Mouse (Mus musculus) CH12F3 (cell line): ENCODE data around the gene Celsr2.

Experiments
- in situ Hi-C: fragments of 300-500 bp; cut with MboI; formaldehyde crosslinking; loops from 2 replicates; pipeline ENCODE4 v1.14.3; 2020; ENCODE audit warnings: low sequenced_read_pairs

The Celsr2 gene

DNA sequence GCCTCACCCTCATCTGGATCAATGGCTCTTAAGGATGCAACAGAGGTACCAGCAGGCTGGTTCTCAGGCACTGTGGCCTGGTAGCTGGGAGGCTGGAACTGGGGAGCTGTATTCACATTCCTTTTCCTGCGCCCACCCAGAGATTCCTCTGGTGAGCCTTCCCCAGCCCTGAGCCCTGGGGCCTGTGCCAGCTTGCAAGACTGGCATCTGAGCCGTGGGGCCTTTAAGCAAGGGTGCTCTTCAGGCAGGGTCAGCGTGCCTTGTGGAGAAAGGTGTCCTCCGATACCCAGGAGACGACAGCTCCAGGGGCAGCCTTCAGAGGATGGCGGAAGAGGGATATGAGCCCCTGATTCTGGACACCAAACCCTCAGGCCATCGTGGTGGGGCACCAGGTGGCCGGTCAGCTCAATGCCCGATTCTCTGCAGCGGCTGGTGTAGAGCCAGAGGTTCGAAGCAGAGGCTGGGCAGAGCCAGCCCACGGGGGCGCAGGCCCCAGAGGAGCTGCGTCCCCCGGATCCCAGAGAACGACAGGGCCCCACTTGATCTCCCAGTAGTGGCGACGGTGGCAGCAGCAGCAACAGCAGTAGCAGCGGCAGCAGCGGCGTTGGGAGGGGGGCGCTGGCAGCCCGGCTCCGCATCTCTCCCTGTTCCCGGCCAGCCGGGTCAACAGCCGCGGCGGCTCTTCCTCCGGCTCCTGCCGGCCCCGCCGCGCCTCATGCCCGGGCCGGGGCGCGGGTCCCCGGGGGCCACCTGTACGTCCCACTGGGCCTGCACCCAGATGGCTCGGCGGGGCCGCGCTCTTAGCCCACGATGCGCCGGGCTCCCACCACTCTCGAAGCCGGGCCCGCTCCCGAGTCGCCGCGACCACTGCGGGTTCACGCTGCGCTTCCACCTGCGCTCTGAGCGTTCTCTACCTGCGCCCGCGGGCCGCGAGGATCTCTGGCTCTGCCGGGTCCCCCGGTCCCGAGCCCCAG is at the start of gene Celsr2:
Gene Celsr2, minus strand, starts transcription at position 696 of the 974 bp plus-strand sequence.
- in situ Hi-C loops: no loop called here

DNA sequence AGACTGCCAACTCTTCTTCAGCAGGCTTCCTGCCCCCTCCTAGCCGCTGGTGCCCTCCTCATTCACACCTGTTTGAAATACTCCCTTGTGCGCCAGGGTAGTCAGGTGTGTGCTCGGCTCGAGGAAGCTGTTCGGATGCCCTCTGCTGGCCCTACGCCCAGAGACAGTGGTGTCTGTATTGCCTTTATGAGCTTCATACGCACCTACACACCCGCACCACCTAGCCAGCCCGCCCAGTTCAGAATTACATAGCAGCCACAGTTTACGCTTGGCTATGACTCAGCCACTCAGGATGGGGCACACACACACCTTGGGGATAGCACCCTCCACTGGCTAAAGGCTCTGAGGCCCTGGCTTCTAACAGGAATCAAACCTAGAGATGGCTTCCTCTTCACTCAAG is 43.5 kb upstream of the Celsr2 start:
- in situ Hi-C loops: no loop called here

DNA sequence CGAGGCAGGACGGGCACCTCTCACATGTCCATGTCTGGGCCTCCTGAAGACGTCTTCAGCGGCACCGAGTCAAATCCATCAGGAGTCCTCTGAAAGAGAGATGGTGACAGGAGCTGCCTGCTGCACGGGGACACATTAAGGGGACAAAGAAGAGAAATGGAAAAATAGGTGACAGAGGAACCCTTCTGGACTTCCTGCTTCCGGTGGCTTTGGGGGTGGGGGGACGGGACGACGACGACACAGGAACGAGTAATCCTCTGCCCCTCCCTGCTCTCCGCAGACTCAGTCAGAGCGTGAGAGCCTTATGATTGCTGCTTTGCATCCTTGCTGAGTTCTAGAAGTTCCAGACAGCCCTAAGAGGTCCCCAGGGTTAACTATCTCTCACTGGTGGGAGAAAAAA is 43.0 kb upstream of the Celsr2 start:
- in situ Hi-C loops: no loop called here

DNA sequence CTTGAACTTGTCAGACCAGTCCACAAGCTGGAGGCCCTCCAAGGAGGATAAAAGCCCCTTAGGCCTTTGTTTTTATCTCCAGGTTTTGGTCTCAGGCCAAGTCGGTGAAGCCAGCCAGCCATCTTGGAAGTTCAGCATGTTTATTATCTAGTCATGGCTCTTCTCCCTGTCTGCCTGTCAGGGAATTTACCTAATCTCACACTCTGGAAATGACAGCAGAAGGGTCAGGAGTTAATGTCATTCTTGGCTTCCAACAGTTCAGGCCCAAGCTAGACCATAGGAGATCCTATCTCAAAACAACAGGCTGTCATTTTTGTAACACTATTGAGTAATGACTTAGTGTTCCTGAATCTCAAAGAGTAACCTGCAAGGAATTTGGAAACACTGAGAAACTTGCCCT is 38.8 kb upstream of the Celsr2 start:
- in situ Hi-C loops: no loop called here

DNA sequence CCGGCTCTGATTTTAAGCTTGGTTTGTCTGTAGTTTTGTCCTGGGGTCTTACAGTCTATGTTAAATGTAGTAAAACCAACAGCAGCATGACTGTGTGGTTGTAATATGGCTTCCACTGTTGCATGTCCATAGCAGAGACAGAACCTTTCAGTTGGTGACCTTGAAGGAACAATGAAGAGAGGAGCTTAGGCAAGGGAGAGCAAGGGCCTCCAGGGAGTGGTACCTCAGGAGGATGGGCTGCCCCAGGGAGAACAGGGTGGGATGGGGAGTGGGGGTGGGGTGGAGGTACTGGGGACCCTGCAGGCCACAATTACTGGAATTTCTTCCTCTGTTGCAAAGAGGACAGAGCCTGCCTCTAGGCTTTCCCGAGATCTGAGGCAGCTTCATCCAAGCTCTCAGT is 36.6 kb upstream of the Celsr2 start:
- in situ Hi-C loops: no loop called here

DNA sequence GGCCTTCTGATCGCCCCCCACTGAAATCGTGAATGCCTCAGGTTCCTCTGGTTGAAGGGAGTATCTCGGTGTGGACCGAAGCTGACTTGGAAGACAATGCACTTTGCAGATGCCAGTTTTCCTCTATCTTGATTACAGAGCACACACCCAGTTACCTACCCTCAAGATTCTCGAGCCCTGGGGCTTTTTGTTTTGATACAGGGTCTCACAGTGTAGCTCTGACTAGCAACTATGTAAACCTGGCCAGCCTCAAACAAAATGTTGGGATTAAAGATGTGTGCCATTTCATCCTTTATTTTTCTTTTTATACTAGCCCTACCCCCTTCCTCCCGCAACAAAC is 30.0 kb upstream of the Celsr2 start:
- in situ Hi-C loops: no loop called here

DNA sequence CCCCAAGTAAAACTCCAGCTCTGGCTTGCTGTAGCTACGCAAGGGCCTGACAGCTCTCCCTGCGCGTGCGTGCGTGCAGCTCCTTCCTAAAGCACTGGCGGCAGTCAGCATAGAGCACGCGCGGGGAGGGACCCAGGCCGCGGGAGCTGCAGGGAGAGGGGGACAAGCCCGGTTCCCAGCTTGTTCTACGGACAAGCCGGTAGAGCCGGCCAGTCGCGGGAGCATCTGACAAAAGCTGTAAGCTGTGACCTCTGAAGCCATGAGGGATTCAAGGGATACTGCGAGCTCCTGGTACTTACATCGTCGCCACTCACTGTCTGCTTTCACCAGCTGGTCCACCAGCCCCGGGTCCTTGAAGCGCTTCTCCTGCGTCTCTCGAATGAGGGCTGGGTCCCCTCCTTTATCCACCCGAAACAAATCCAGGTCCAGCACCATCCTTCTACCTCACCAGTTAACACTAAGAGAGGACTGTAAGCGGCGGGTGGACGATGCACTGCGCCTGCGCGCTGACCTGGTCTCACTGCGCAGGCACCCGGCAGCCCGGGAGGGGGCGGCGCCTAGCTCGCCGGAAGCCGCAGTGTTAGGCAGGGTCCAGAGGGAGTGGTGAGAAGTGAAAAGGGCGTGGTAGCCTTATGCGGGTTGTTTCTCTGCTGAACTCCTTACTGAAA is 29.5 kb upstream of the Celsr2 start, which contains the start of gene Sars:
Gene Sars, minus strand, starts transcription at position 512 of the 668 bp plus-strand sequence.
- in situ Hi-C loops: no loop called here

DNA sequence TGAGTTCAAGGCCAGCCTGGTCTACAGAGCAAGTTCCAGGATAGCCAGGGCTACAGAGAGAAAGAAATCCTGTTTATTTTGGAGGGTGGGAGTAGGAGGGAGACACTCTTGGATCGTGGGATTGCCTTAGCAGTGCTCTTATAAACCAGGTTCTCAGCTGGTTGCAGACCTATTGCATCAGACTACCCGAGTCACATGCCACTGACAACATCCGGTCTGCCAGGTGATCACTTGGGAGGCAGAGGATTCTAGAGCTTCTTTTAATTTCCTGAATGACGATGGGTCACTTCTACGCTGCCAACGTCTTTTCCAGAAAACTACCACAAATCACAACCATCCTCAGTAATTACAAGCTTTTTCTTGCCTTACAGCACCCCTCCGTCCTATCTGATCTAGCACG is 28.7 kb upstream of the Celsr2 start:
- in situ Hi-C loops: no loop called here

DNA sequence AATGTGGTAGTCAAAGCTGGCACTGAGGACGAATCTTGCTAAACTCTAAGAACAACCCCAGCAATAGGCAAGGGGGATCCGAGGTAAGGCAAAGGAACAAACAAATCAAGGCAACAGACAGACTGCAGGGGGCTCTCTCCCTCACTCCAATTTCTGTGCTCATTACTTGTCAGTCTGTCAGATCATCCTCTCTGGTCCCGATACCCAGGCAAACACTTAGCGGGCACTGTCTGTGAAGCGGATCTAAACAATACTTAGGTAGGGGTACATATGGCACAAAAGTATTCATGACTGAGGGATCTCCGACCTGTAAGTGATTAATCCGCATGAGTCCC is 21.0 kb upstream of the Celsr2 start:
- in situ Hi-C loops: no loop called here

DNA sequence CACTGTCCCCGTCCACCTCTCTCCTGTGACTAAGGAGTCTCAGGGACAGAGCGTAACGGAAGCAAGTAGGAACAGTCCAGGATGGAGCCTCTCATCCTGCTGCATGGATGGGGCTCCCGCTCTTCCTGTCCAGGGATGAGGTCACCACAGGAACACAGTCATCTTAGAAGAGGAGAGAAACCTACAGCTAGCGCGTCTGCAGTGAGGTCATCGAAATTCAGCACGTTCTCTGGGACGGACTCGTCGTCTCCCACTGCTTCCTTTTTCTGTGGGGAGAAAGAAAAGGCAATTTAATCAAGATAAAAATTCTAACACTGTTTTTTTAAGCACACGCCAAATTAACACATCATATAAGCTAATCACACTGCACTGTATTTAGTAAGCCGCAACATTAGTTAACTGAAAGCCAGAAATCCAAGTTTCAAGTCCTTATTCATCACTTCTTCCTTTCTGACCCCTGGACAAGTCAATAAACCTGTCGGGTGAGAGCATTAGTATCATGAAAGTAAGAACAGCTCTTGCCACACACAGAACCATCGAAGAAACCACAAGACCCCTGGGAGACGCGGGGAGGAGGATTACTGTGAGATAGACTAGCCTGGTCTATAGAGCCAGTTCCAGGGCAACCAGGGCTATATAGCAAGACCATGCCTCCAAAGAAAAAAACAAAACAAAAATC is 20.5 kb upstream of the Celsr2 start:
- in situ Hi-C loops: no loop called here

DNA sequence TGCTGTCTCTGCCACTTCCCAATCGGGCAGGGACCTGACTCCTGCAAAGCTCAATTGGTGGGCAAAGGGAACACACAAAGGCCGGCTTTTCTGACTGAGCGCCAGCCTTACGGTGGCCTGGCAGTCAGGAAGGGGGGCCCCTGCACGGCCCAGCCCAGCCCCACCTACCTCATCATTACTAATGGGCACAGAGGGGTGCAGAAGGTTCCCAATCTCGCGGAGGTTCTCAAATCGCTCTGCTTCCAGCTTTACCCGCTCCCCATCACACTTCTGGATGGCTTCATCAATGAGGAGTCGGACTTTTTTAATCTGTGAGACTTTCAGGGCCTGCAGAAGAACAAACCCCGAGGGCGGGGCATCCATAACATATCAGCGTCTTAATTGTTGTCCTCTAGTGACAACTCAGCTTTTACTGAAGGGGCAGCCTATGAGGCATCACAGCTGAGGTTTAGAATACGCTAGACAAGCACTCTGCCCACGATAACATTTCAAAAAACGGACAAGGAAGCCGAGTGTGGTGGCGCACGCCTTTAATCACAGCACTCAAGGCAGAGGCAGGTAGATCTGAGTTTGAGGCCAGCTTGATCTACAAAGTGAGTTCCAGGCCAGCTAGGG is 18.6 kb upstream of the Celsr2 start:
- in situ Hi-C loops: no loop called here

DNA sequence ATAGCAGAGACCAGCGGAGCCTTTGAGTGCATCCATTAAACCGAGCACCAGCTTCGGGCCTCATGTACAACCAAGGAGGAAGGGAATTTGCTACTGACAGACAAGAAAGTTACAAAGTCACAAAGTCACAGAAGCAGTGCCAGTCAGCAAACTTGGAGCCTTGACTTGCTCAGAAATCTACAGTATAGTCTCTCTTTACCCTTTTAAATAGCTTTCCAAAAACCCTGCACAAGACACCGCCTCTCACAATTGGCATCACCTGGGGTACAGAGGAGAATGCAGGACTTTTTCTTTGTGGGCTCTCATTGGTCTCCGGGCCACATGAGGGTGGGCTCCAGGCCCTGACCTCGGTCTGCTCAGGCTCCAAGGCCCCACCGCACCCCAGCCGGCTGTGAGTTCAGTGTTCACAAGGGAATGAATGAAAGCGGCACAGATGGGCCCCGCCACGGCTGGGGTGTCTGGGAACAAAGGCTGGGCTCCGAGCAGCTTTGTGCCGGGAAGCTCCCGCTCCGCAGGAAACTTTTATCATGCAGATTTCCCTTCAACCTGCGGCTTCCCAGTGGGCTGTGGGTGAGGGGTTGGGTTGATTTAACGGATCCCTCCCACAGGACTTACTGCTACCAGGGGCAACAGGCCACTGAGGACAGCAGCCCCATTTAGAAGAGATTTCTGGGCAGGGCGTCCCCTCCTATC is 18.0 kb upstream of the Celsr2 start:
- in situ Hi-C loops: no loop called here

DNA sequence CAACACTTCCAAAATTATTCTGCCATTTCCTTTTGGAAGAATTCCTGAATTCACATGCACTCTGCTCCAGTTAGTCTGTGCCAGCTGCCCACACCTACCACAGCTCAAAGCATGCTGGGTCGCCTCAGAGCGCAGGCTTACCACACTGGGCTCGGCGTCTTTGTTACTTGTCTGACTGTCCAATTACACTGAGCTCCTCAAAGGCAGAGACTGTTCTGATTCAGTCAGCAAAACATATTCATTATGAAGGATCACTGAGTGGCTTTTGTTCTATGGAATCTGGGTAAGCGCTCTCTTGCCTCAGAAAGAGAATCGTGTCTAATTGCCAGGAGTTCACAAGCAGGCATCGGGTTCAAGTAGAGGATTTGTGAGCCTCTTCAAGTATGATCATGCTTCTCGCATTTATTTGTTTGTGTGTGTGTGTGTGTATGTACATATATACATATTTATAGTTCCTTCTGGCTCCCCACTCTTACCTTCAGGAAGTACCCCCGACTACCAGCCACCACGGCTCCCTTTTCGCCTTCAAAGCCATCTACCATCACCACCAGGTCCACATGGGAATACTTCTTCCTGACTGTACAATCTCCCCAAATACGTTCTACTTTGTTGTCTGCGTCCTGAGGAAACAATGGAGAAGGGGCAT is 17.3 kb upstream of the Celsr2 start:
- in situ Hi-C loops: no loop called here

DNA sequence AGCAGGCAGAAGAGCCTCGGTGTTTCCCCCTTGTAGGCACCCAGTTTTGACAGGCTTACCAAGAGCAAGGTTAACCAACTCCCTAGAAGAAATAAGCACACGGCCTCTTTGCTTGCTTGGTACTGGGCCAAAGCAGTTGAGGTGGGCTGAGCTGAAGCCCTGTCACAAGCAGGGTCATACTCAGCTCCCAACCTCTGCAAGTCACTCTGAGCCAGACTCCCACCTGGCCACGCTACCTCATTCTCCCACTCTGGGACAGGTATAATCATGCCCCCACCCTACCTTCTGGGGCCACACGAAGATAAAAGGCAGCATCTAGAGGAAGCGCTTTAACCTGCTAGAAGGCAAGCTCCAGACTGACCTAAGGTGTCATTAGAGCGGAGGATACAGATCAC is 10.3 kb upstream of the Celsr2 start:
- in situ Hi-C loops: no loop called here

DNA sequence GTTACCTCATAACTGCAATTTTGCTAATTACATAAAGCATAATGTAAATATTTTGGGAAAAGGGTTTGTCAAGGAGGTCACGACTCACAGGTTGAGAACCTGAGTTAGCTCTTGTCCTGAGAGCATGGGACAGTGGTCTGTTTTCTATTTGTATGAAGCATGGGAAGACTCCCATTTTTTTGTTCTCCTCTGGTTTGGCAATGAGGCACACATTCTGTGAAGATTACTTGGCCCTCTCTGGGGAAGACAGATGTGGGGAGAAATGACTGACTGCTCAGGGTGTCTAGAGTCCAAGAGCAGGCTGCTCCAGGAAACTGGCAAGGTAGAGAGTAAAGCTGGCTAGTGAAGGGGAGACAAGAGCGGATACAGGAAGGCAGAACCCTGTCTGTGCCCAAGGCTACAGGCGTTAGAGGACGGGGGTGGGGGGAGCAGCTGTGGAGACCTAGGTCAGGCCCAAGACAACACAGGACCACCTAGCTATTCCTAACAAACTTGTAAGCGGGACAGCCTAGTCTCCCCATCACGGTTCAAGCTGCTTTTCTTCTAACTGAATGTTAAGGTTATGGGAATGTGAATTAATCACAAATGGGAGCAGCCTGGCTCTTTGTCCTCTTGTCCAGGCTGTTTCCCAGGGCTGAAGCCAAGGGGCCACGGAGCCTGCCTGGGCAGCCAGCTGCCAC is 9.7 kb upstream of the Celsr2 start:
- in situ Hi-C loops: no loop called here

DNA sequence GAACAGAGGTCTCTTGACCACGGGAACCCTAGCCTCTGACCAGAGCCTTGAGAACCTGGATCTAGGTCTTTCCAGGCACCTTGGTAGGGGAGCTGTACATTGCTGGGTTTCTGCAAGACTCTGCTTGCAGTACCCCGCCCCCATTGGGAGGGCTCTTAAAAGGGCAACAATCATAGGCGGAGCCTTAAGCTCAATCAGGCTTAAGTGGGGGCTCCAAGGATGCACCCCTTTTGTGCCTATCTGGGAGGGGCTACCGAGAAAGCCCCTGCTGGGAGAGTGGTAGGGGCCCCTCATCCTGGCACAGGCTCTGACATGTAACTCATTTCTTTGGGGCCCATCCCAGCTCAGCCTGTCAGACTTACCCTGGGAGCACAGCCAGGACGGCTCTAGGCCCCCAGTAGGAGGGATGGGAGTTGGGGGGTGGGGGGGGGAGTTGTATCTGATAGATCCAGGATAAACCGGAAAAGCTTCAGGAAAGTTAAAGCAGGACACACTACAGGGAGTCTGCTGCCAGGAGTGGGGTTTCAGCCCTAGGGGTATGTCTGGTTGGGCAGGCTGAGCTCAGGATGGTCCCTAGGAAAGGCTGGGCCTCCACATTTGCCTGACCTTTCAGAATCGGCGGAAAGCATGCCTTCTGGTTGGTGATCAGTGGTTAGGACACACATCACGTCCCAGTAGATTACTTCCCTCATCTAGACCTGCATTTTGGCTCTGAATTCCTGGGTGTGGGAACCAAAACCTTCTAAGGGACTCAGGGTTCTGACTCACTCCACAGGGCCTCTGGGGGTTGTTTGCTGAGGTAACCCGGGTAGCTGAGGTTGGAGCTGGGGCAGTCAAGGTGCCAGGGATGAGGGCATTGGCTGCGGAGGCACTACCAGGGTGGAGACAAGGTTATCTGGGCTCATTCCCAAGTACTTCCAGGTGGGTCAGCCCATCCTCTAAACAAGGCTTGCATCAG is 8.8 kb upstream of the Celsr2 start:
- in situ Hi-C loops: no loop called here

DNA sequence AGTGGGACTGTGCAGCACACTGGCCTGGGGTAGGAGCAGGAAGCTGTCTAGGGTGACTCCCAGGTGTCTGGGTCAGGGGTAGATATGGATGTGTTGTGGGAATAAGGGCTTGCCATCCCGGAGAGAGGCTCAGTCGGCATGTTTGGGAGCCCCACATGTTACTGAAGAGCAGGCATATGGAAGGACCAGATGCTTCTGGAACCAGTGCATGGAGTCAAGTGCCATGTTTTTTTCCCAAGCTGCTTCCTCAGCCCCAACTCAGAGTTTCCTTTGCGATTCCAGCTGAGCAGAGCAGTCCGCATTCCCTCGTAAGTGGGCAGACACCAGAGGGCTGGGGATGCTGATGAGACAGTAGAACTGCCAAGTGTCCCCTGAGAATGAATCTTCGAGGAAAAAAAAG is 7.7 kb upstream of the Celsr2 start:
- in situ Hi-C loops: no loop called here

DNA sequence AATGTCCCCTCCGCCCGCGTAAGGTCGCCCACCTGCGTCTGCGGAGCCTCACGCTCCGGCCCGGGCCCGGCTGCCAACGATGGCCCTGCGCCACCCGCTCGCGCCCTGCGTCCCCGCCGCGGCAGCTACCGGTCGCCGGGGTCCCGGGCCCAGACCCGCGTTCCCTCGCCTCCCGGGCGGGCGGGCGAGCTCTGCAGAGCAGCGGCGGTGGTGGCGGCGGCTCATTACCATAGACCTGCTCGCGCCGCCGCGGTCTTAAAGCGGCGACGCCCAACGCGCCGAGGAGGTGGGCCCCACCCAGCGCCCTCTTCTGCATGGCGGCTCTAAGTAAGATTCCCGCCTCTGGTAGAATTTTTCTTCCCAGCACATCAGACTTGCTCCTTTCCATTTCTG is 475 bp upstream of the Celsr2 start:
- in situ Hi-C loops: no loop called here
